Mouse (Mus musculus): ENCODE measurements around the gene Lsm14b. TPM values are rescaled to one million over a fixed set of nuclear protein-coding genes. Genes with fewer than 3 reads are reported as not detected.

The Lsm14b gene
- polyA plus RNA-seq, 1 experiment from 2014 or later, result 7.5 TPM

- no peak for DNase-seq (ENCODE audit: low spot score)
- no peak overlapping the region for H3K9ac ChIP-seq (ENCODE audit: low read length)
- 71% methylated on average over 3 of the region's 3 CpGs for WGBS
- H3K4me1 ChIP-seq (replicated peaks; ENCODE audit: control insufficient read depth, insufficient read depth, low read length), result no peaks in the 10 kb centered on the region
- no peaks in the 10 kb centered on the region for H3K27me3 ChIP-seq (ENCODE audit: control insufficient read depth, insufficient read depth, low read length)
- no peak overlapping the region for H3K4me2 ChIP-seq (ENCODE audit: low read depth, low read length, severe bottlenecking)
- no peak for ATAC-seq (replicated peaks; ENCODE audit: low FRiP score)
- H3K4me3 ChIP-seq (ENCODE audit: low read depth, low read length), result no peak overlapping the region
- H3K27ac ChIP-seq (ENCODE audit: low read depth, low read length), result no peak overlapping the region
- H3K36me3 ChIP-seq (ENCODE audit: control insufficient read depth, insufficient read depth, low read length), result no peaks in the 10 kb centered on the region; the same call in 1 of the 2 replicates
- H3K9me3 ChIP-seq (ENCODE audit: control insufficient read depth, low read length), result no peaks in the 10 kb centered on the region
Observed at GRCm38 (mm10) chr2:180077622-180078021, 52.8 kb downstream of the Lsm14b start.

GRCm38 (mm10) chr2:180080680-180081079 lies 55.9 kb downstream of the Lsm14b start:
- H3K36me3 ChIP-seq (ENCODE audit: control insufficient read depth, insufficient read depth, low read length), result no peaks in the 10 kb centered on the region; the same call in 1 of the 2 replicates

GRCm38 (mm10) chr2:180083063-180083462 lies 58.3 kb downstream of the Lsm14b start:
- Histone ChIP-seq H3K4me2 (ENCODE audit: low read depth, low read length, severe bottlenecking) (no peak overlapping the region), H3K27ac (ENCODE audit: low read depth, low read length) (no peak overlapping the region), H3K27me3 (ENCODE audit: control insufficient read depth, insufficient read depth, low read length) (no peaks in the 10 kb centered on the region), H3K9ac (ENCODE audit: low read length) (no peak overlapping the region), H3K9me3 (ENCODE audit: control insufficient read depth, low read length) (no peaks in the 10 kb centered on the region), H3K36me3 (ENCODE audit: control insufficient read depth, insufficient read depth, low read length) (no peaks in the 10 kb centered on the region; the same call in 1 of the 2 replicates), H3K4me3 (ENCODE audit: low read depth, low read length) (no peak overlapping the region), H3K4me1 (replicated peaks; ENCODE audit: control insufficient read depth, insufficient read depth, low read length) (no peaks in the 10 kb centered on the region)
- ATAC-seq (replicated peaks; ENCODE audit: low FRiP score), result no peak
- WGBS, result 91% methylated on average over 10 of the region's 10 CpGs
- DNase-seq (ENCODE audit: low spot score), result no peak

More at GRCm38 (mm10) chr2:180080680-180081079, 55.9 kb downstream of the Lsm14b start:
- Histone ChIP-seq H3K9ac (ENCODE audit: low read length) (no peak overlapping the region), H3K9me3 (ENCODE audit: control insufficient read depth, low read length) (no peaks in the 10 kb centered on the region), H3K4me1 (replicated peaks; ENCODE audit: control insufficient read depth, insufficient read depth, low read length) (no peaks in the 10 kb centered on the region), H3K4me2 (ENCODE audit: low read depth, low read length, severe bottlenecking) (no peak overlapping the region), H3K27ac (ENCODE audit: low read depth, low read length) (no peak overlapping the region), H3K4me3 (ENCODE audit: low read depth, low read length) (no peak overlapping the region), H3K27me3 (ENCODE audit: control insufficient read depth, insufficient read depth, low read length) (no peaks in the 10 kb centered on the region)
- WGBS, result 95% methylated on average over 8 of the region's 8 CpGs
- ATAC-seq (replicated peaks; ENCODE audit: low FRiP score), result no peak
- DNase-seq (ENCODE audit: low spot score), result no peak

GRCm38 (mm10) chr2:180084565-180084964 lies 59.8 kb downstream of the Lsm14b start:
- Histone ChIP-seq H3K36me3 (ENCODE audit: control insufficient read depth, insufficient read depth, low read length) (no peaks in the 10 kb centered on the region; the same call in 1 of the 2 replicates), H3K27me3 (ENCODE audit: control insufficient read depth, insufficient read depth, low read length) (no peaks in the 10 kb centered on the region), H3K27ac (ENCODE audit: low read depth, low read length) (no peak overlapping the region), H3K4me3 (ENCODE audit: low read depth, low read length) (no peak overlapping the region), H3K9me3 (ENCODE audit: control insufficient read depth, low read length) (no peaks in the 10 kb centered on the region), H3K9ac (ENCODE audit: low read length) (no peak overlapping the region), H3K4me2 (ENCODE audit: low read depth, low read length, severe bottlenecking) (no peak overlapping the region), H3K4me1 (replicated peaks; ENCODE audit: control insufficient read depth, insufficient read depth, low read length) (no peaks in the 10 kb centered on the region)
- DNase-seq (ENCODE audit: low spot score), result no peak
- ATAC-seq (replicated peaks; ENCODE audit: low FRiP score), result no peak
- WGBS, result 50% methylated on average over 3 of the region's 3 CpGs

Other genes starting within 250 kb of the Lsm14b start
- 7.4 and 8.2 TPM in 2 replicates for gene Taf4, start 48.3 kb upstream of the Lsm14b start, polyA plus RNA-seq (2014; fragmentation: Nextera tagmentation; extraction: Ambion mirVana)
- 681 and 714 TPM in 2 replicates for gene Psma7, start 17.4 kb downstream of the Lsm14b start, polyA plus RNA-seq (2014; fragmentation: Nextera tagmentation; extraction: Ambion mirVana)
- gene Ss18l1, start 17.5 kb downstream of the Lsm14b start, polyA plus RNA-seq (2014; fragmentation: Nextera tagmentation; extraction: Ambion mirVana), result 16.8 and 17.8 TPM in 2 replicates
- gene Mtg2, start 45.6 kb downstream of the Lsm14b start, polyA plus RNA-seq (2014; fragmentation: Nextera tagmentation; extraction: Ambion mirVana), result 32.3 and 34.8 TPM in 2 replicates
- 0.95 and 1.1 TPM in 2 replicates for gene Hrh3, start 79.5 kb downstream of the Lsm14b start, polyA plus RNA-seq (2014; fragmentation: Nextera tagmentation; extraction: Ambion mirVana)
- gene Osbpl2, start 94.3 kb downstream of the Lsm14b start, polyA plus RNA-seq (2014; fragmentation: Nextera tagmentation; extraction: Ambion mirVana), result 40.9 and 43.8 TPM in 2 replicates
- gene Adrm1, start 146.5 kb downstream of the Lsm14b start, polyA plus RNA-seq (2014; fragmentation: Nextera tagmentation; extraction: Ambion mirVana), result 200 and 207 TPM in 2 replicates
- 5.9 and 7.8 TPM in 2 replicates for gene Lama5, start 200.9 kb downstream of the Lsm14b start, polyA plus RNA-seq (2014; fragmentation: Nextera tagmentation; extraction: Ambion mirVana)
- gene Rps21, start 232.4 kb downstream of the Lsm14b start, polyA plus RNA-seq (2014; fragmentation: Nextera tagmentation; extraction: Ambion mirVana), result 423 and 468 TPM in 2 replicates
- 16.8 and 18.7 TPM in 2 replicates for gene Cables2, start 248.5 kb downstream of the Lsm14b start, polyA plus RNA-seq (2014; fragmentation: Nextera tagmentation; extraction: Ambion mirVana)